In genomic region chr12:110418735-110419350, GRCm38 (mm10) we compare ENCODE assay signal across 8 mouse cellular contexts. TPM values are rescaled to one million over a fixed set of nuclear protein-coding genes. Genes with fewer than 3 reads are reported as not detected.
DNase-seq lines count a peak whose midpoint lies in the region; ATAC-seq lines count a peak whose summit lies in the region.

No protein-coding gene starts in this region.

- peak; percentile 42 for DNase-seq in urinary bladder, postnatal 14 days (ENCODE audit: low spot score)
- DNase-seq in urinary bladder, adult 2 months (ENCODE audit: low spot score) = no peak
- DNase-seq in brain, embryonic 18.5 days (ENCODE audit: low read depth, low spot score) = peak; percentile 49
- DNase-seq in forebrain, embryonic 14.5 days (ENCODE audit: low spot score) = peak; percentile 82
- no peak for DNase-seq in urinary bladder, adult 18-20 months (ENCODE audit: low spot score in 2 of 2)

- H3K27ac ChIP-seq in forebrain, embryonic 14.5 days (ENCODE audit: low read depth, low read length) = no peak overlapping the region
- 0 out of 2 replicates have a peak overlapping the region, but pooled peaks have one; percentile 50 for H3K27ac ChIP-seq in intestine, embryonic 16.5 days (ENCODE audit: low read length)
- no peak overlapping the region for H3K27ac ChIP-seq in limb, embryonic 12.5 days

- peak; percentile 48 for ATAC-seq in forebrain, embryonic 14.5 days
- peak; percentile 31 for ATAC-seq in intestine, embryonic 16.5 days
- ATAC-seq in limb, embryonic 12.5 days (ENCODE audit: insufficient number of reproducible peaks, insufficient read depth, low FRiP score, low TSS enrichment, low read depth) = peak; percentile 34; the same call in 1 of the 2 replicates
- peak; percentile 53 for ATAC-seq in monocyte, adult 5-6 weeks (replicated peaks; ENCODE audit: insufficient number of reproducible peaks, low FRiP score, low TSS enrichment, poor library complexity, severe bottlenecking)

- H3K9ac ChIP-seq in forebrain, embryonic 14.5 days (ENCODE audit: low read length) = no peak overlapping the region
- H3K9ac ChIP-seq in intestine, embryonic 16.5 days (ENCODE audit: low read depth, low read length) = no peak overlapping the region
- no peak overlapping the region for H3K9ac ChIP-seq in limb, embryonic 12.5 days (replicated peaks)

- no peaks in the 10 kb centered on the region for H3K27me3 ChIP-seq in forebrain, embryonic 14.5 days (replicated peaks; ENCODE audit: control insufficient read depth, insufficient read depth, low read length)
- H3K27me3 ChIP-seq in intestine, embryonic 16.5 days (replicated peaks; ENCODE audit: control insufficient read depth, insufficient read depth, low read length) = no peaks in the 10 kb centered on the region
- H3K27me3 ChIP-seq in limb, embryonic 12.5 days = peaks cover 30% of the 10 kb centered on the region

- 34% methylated on average over 7 of the region's 8 CpGs for WGBS in forebrain, embryonic 14.5 days
- WGBS in intestine, embryonic 16.5 days = 31% methylated on average over 7 of the region's 8 CpGs
- WGBS in limb, embryonic 12.5 days = 31% methylated on average over 8 of the region's 8 CpGs

- no peak overlapping the region for H3K4me2 ChIP-seq in forebrain, embryonic 14.5 days (ENCODE audit: low read length)
- no peak overlapping the region for H3K4me2 ChIP-seq in intestine, embryonic 16.5 days (ENCODE audit: low read depth, low read length)
- no peak overlapping the region for H3K4me2 ChIP-seq in limb, embryonic 12.5 days

- no peak overlapping the region for H3K4me3 ChIP-seq in forebrain, embryonic 14.5 days (ENCODE audit: low read depth, low read length)
- no peak overlapping the region for H3K4me3 ChIP-seq in intestine, embryonic 16.5 days (ENCODE audit: low read length)
- no peak overlapping the region for H3K4me3 ChIP-seq in limb, embryonic 12.5 days (replicated peaks)

- no peaks in the 10 kb centered on the region for H3K4me1 ChIP-seq in forebrain, embryonic 14.5 days (ENCODE audit: control insufficient read depth, insufficient read depth, low read length)
- peaks cover 9% of the 10 kb centered on the region; the same call in 1 of the 2 replicates for H3K4me1 ChIP-seq in intestine, embryonic 16.5 days (ENCODE audit: control insufficient read depth, insufficient read depth, low read length)
- no peaks in the 10 kb centered on the region for H3K4me1 ChIP-seq in limb, embryonic 12.5 days (replicated peaks)

- no peaks in the 10 kb centered on the region for H3K9me3 ChIP-seq in forebrain, embryonic 14.5 days (replicated peaks; ENCODE audit: control insufficient read depth, low read length)
- no peaks in the 10 kb centered on the region for H3K9me3 ChIP-seq in intestine, embryonic 16.5 days (ENCODE audit: control insufficient read depth, low read length)
- H3K9me3 ChIP-seq in limb, embryonic 12.5 days = no peaks in the 10 kb centered on the region

- H3K36me3 ChIP-seq in forebrain, embryonic 14.5 days (ENCODE audit: control insufficient read depth, insufficient read depth, low read length) = no peaks in the 10 kb centered on the region
- no peaks in the 10 kb centered on the region for H3K36me3 ChIP-seq in intestine, embryonic 16.5 days (ENCODE audit: control insufficient read depth, insufficient read depth, low read length)
- H3K36me3 ChIP-seq in limb, embryonic 12.5 days = no peaks in the 10 kb centered on the region

RNA-seq across cellular contexts. Expression of gene Ppp2r5c, which starts 28.1 kb away (rescaled TPM):
- 65.3 and 78.7 TPM in 2 replicates for polyA plus RNA-seq in urinary bladder, adult 2 months (2012; rRNA removed)
- 138 and 144 TPM in 2 replicates for polyA plus RNA-seq in forebrain, embryonic 14.5 days (2014; fragmentation: Nextera tagmentation; extraction: Ambion mirVana)
- 129 and 133 TPM in 2 replicates for polyA plus RNA-seq in intestine, embryonic 16.5 days (2015; fragmentation: Nextera tagmentation; extraction: Ambion mirVana)
- 147 and 153 TPM in 2 replicates for polyA plus RNA-seq in limb, embryonic 12.5 days (2016; fragmentation: Nextera tagmentation; extraction: Ambion mirVana)
- total RNA-seq in monocyte, adult 5-6 weeks (2017) = 353 to 389 TPM (median 359 TPM) in 3 replicates

Comparison
In these comparisons a context has a peak if more than half of its experiments do, and no peak if none do; other contexts are left out.
1. DNase-seq: peak in urinary bladder, postnatal 14 days (single experiment), brain, embryonic 18.5 days (single experiment) and forebrain, embryonic 14.5 days (single experiment); none in urinary bladder, adult 2 months (single experiment) and urinary bladder, adult 18-20 months (0 of 2).
2. Peak in every context shown above with its lines, with median percentiles within 50 percentile points of each other: ATAC-seq.